Mouse (Mus musculus): ENCODE measurements around the gene Znrf3.
A peak's percentile ranks its signal among the peaks of the same experiment; 100 is the strongest.

DNA sequence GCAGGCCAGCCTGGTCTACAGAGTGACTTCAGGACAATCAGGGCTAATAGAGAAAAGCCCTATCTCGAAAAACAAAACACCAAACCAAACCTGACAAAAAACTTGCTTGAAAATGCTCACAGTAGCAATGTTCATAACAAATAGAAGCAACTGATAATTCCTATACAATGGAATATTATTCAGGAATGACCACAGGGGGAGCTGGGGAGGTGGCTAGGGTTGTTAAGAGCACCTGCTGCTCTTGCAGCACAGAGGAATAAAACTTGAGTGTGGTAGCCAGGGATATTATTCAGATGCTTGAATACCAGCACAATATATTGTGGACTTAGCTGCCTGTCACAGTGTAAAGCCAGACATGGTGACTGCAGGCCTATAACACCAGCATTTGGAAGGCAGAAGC is 123.0 kb downstream of the Znrf3 start:
- 0 out of 2 replicates have a peak, but pooled peaks have one; percentile 12 for TF ChIP-seq CTCF (IDR thresholded peaks at IDR 0.05; ENCODE audit: extremely low read depth, insufficient read depth, low read length)
- TF ChIP-seq POLR2A (IDR thresholded peaks at IDR 0.05; ENCODE audit: extremely low read depth, insufficient read depth, low read length) = no peak
